In the genomic region with DNA sequence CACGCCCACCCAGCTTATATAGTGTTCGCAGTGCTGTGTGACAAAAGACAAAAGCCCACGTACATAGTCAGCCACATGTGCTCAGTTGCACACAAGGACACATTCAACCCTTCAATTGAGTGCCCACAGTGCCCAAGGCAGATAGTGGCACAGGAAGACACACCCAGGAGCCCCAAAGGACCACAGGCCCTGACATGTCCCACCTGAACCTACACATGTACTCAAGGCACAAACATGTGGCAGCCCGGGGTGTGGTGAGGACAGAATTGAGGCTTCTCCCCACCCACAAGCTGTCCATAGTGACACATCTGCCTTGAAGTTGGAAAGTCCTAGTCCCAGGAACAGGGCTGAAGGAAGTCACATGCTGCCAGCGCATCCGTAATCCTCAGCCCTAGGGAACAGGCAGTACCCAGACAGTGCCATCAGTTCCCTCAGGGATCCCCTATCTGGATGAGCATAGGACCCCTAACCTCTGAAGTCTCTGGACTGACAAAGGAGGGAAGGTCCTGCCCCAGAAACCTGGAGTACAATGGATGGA, we compare ENCODE assay signal across 10 mouse cellular contexts. TPM values are rescaled to one million over a fixed set of nuclear protein-coding genes. Genes with fewer than 3 reads are reported as not detected.
A peak's percentile ranks its signal among the peaks of the same experiment; 100 is the strongest.
DNase-seq lines count a peak whose midpoint lies in the region; ATAC-seq and TF ChIP-seq lines count a peak whose summit lies in the region.
"Had no signal": no experiment of that assay in that cellular context is flagged by ENCODE, and none has a peak within 500 bp of the region (broad histone marks: within the 10 kb centered on the region; RNA-seq: fewer than 3 reads in every experiment).

No protein-coding gene starts in this region.

- TF ChIP-seq CTCF in forebrain, postnatal 0 days (IDR thresholded peaks at IDR 0.05; ENCODE audit: low read depth), result no peak

- ATAC-seq in forebrain, postnatal 0 days, result no peak
- no peak for ATAC-seq in forebrain, embryonic 13.5 days
- no peak for ATAC-seq in liver, embryonic 12.5 days
- no peak for ATAC-seq in heart, embryonic 15.5 days (replicated peaks; ENCODE audit: insufficient number of reproducible peaks, insufficient read depth, low FRiP score, low read depth)
- no peak for ATAC-seq in neural tube, embryonic 15.5 days (ENCODE audit: low FRiP score)
- ATAC-seq: activated CD4-positive, CD25-positive, alpha-beta regulatory T cell, adult 4 months had no signal

- H3K9me3 ChIP-seq in forebrain, postnatal 0 days (ENCODE audit: low read length), result no peaks in the 10 kb centered on the region
- no peaks in the 10 kb centered on the region for H3K9me3 ChIP-seq in forebrain, embryonic 13.5 days (replicated peaks)
- H3K9me3 ChIP-seq in liver, embryonic 12.5 days (replicated peaks), result no peaks in the 10 kb centered on the region
- no peaks in the 10 kb centered on the region for H3K9me3 ChIP-seq in heart, embryonic 15.5 days (replicated peaks)
- no peaks in the 10 kb centered on the region for H3K9me3 ChIP-seq in neural tube, embryonic 15.5 days (replicated peaks)

- H3K4me2 ChIP-seq in forebrain, postnatal 0 days (ENCODE audit: low read depth), result no peak overlapping the region
- H3K4me2 ChIP-seq in forebrain, embryonic 13.5 days, result no peak overlapping the region
- no peak overlapping the region for H3K4me2 ChIP-seq in liver, embryonic 12.5 days
- H3K4me2 ChIP-seq in heart, embryonic 15.5 days, result peak overlapping the region; percentile 38
- no peak overlapping the region for H3K4me2 ChIP-seq in neural tube, embryonic 15.5 days

- H3K4me3 ChIP-seq in forebrain, postnatal 0 days (ENCODE audit: low read depth, low read length), result no peak overlapping the region
- H3K4me3 ChIP-seq in forebrain, embryonic 13.5 days, result no peak overlapping the region
- H3K4me3 ChIP-seq in liver, embryonic 12.5 days, result no peak overlapping the region
- no peak overlapping the region for H3K4me3 ChIP-seq in heart, embryonic 15.5 days
- H3K4me3 ChIP-seq in neural tube, embryonic 15.5 days (replicated peaks), result no peak overlapping the region

- 0 out of 2 replicates have a peak overlapping the region, but pooled peaks have one; percentile 22 for H3K27ac ChIP-seq in forebrain, postnatal 0 days (ENCODE audit: low read depth, low read length)
- no peak overlapping the region for H3K27ac ChIP-seq in forebrain, embryonic 13.5 days
- peak overlapping the region; percentile 53 for H3K27ac ChIP-seq in liver, embryonic 12.5 days
- peak overlapping the region; percentile 95 for H3K27ac ChIP-seq in heart, embryonic 15.5 days
- peak overlapping the region; percentile 1 for H3K27ac ChIP-seq in neural tube, embryonic 15.5 days (replicated peaks)

- no peaks in the 10 kb centered on the region for H3K27me3 ChIP-seq in forebrain, postnatal 0 days (ENCODE audit: insufficient read depth, low read length)
- H3K27me3 ChIP-seq in forebrain, embryonic 13.5 days, result peaks cover 7% of the 10 kb centered on the region; the same call in 1 of the 2 replicates
- H3K27me3 ChIP-seq in liver, embryonic 12.5 days (replicated peaks), result peaks cover 59% of the 10 kb centered on the region
- H3K27me3 ChIP-seq in heart, embryonic 15.5 days, result no peaks in the 10 kb centered on the region
- H3K27me3 ChIP-seq in neural tube, embryonic 15.5 days (replicated peaks), result no peaks in the 10 kb centered on the region

- DNase-seq in forebrain, postnatal 0 days, result no peak
- no peak for DNase-seq in liver
- DNase-seq in layer of hippocampus, adult 11-12 months (ENCODE audit: low spot score), result no peak
- no peak for DNase-seq in cerebellum, adult 9-10 months
- DNase-seq: cerebellum, postnatal 14 days had no signal

- no peak overlapping the region for H3K9ac ChIP-seq in forebrain, postnatal 0 days
- no peak overlapping the region for H3K9ac ChIP-seq in forebrain, embryonic 13.5 days
- H3K9ac ChIP-seq in liver, embryonic 12.5 days, result no peak overlapping the region
- H3K9ac ChIP-seq in heart, embryonic 15.5 days, result peak overlapping the region; percentile 23; the same call in 1 of the 2 replicates
- no peak overlapping the region for H3K9ac ChIP-seq in neural tube, embryonic 15.5 days (replicated peaks)

- WGBS in forebrain, postnatal 0 days, result 92% methylated on average over 6 of the region's 6 CpGs
- WGBS in forebrain, embryonic 13.5 days, result 91% methylated on average over 6 of the region's 6 CpGs
- WGBS in liver, embryonic 12.5 days (ENCODE audit: insufficient replicate concordance), result 72% methylated on average over 6 of the region's 6 CpGs
- WGBS in heart, embryonic 15.5 days, result 66% methylated on average over 6 of the region's 6 CpGs
- 94% methylated on average over 6 of the region's 6 CpGs for WGBS in neural tube, embryonic 15.5 days

- H3K36me3 ChIP-seq in forebrain, postnatal 0 days (ENCODE audit: insufficient read depth), result no peaks in the 10 kb centered on the region
- no peaks in the 10 kb centered on the region for H3K36me3 ChIP-seq in forebrain, embryonic 13.5 days (ENCODE audit: poor library complexity, severe bottlenecking)
- H3K36me3 ChIP-seq in liver, embryonic 12.5 days, result no peaks in the 10 kb centered on the region
- H3K36me3 ChIP-seq in heart, embryonic 15.5 days, result no peaks in the 10 kb centered on the region
- H3K36me3 ChIP-seq in neural tube, embryonic 15.5 days, result no peaks in the 10 kb centered on the region

- H3K4me1 ChIP-seq in forebrain, postnatal 0 days (ENCODE audit: insufficient read depth), result peaks cover 44% of the 10 kb centered on the region
- H3K4me1 ChIP-seq in forebrain, embryonic 13.5 days, result peaks cover 64% of the 10 kb centered on the region
- H3K4me1 ChIP-seq in liver, embryonic 12.5 days, result peaks cover 59% of the 10 kb centered on the region
- H3K4me1 ChIP-seq in heart, embryonic 15.5 days (replicated peaks), result peaks cover 88% of the 10 kb centered on the region
- peaks cover 71% of the 10 kb centered on the region for H3K4me1 ChIP-seq in neural tube, embryonic 15.5 days

RNA-seq across cellular contexts. Expression of a gene that starts 43.1 kb away (rescaled TPM):
- 8.1 and 11.3 TPM in 2 replicates for total RNA-seq in forebrain, postnatal 0 days (2014; rRNA removed)
- polyA plus RNA-seq in forebrain, postnatal 0 days (2015; fragmentation: Nextera tagmentation; extraction: Ambion mirVana), result 15.7 and 24.1 TPM in 2 replicates
- 36.7 and 42.9 TPM in 2 replicates for polyA plus RNA-seq in forebrain, embryonic 13.5 days (2015; fragmentation: Nextera tagmentation; extraction: Ambion mirVana)
- polyA plus RNA-seq in liver, embryonic 12.5 days (2016; fragmentation: Nextera tagmentation; extraction: Ambion mirVana), result 35.9 and 42.2 TPM in 2 replicates
- 67.3 and 72.8 TPM in 2 replicates for polyA plus RNA-seq in heart, embryonic 15.5 days (2015; fragmentation: Nextera tagmentation; extraction: Ambion mirVana)
- polyA plus RNA-seq in neural tube, embryonic 15.5 days (2015; fragmentation: Nextera tagmentation; extraction: Ambion mirVana), result 22.2 and 45.6 TPM in 2 replicates
